Mouse (Mus musculus): ENCODE results near the gene Mrpl35.

Gene Mrpl35

DNA sequence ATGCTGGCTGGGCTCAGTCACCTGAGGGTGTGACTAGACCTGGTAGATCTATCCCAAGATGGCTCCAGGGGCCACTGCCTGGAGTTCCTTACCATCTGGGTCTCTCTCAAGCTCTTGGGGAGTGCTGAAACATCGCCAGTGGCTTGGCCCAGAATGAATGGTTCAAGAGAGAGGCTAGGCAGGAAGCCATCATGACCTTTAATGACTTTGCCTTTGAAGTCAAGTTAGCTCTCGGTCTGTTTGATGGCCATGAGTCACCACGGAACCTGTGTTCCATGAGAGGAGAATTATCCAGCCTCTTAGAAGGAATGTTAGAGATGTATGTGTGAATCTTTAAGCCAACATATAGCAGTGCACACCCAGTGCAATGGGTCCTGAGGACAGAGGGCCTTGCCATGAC, 27.4 kb downstream of the Mrpl35 start:
- no peak for DNase-seq

DNA sequence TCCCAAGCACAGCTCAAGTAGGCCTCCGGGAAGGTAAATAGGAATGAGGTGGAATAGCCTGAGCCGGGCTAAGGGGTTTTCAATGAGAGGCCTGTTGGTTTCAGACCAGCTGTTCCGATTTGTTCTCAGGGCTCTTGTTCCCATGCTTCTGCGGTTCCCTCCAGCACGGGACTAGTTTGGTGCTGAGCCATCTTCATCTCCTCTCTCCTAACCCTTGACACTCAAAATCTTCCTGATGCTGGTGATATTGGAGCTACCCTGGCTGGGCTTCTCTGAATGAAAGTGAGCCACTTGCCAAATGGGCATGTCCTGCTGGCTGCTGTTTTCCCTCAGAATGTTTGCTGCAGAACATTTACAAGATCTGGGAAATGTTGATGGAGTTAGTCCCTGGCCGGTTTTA, 35.0 kb downstream of the Mrpl35 start:
- DNase-seq: no peak

DNA sequence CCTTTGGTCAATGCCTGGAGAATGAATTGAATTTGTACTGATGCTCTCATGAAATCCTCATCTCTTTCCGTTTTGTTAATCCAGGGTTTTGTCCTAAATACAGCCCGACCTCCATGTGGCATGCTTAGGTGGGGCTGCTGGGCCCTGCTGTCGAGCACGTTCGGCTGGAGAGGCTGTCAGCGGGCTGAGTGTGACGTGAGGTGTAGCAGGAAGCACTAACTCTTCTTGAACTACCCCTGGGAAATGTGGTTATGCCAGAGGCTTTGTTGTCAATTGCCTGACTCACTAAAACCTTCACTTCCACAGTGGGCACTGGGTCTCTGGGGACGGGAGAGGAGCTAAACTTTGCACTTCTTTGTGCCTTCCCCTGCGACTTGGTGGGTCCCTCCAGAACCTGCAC, 38.4 kb downstream of the Mrpl35 start:
- DNase-seq: no peak

DNA sequence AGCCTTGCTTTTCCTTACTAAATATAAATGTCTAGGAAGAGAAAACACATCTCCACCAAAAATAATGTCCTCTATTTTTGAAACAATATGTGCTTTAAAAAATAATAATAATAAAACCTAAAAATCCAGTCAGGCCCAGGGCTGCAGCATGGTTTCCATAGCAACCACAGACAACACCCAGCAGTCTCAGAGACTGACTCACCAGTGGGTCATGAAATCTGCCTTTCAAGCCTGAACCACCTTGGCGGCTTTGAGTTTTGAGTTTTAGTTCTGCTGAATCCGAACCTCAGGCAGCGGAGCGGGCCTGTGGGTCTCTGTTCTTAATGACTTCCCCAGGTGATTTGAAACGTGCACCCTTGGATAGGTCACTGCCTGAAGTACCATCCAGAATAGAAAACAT, 43.6 kb downstream of the Mrpl35 start:
- DNase-seq: no peak

DNA sequence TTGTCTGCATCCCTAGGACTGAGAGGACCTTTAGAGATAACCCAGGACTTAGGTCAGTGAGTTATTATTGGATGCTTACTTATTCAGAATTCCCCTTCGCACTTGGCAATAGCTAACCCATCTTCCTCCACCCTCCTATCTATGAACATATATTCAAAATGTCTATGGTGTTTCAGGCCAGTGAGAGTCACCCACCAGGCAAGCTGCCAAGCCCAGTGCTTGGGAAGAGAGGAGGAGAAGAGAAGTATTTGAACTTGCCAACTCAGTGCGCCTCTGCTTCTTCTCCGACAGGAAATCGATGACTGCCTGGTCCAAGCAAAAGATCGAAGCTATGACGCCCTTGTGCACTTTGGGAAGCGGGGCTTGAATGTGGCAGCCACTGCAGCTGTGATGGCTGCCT, 46.3 kb downstream of the Mrpl35 start:
- no peak for DNase-seq

DNA sequence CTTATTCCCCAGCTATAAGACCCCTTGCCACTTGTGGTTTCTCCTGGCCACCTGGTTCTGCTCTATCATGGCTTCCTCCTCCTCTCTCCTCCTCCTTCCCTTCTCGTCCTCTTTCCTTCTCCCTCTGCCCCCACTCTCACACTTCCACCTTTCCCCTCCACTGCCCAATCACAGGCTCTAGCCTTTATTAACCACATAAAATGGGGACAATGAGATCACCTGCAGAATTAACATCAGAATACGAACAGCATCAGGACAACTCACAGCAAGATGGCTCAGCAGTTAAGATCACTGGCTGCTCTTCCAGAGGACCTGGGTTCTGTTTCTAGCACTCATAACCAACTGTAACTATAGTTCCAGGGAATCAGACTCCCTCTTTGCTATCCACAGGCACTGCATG, 46.9 kb downstream of the Mrpl35 start:
- DNase-seq: no peak

DNA sequence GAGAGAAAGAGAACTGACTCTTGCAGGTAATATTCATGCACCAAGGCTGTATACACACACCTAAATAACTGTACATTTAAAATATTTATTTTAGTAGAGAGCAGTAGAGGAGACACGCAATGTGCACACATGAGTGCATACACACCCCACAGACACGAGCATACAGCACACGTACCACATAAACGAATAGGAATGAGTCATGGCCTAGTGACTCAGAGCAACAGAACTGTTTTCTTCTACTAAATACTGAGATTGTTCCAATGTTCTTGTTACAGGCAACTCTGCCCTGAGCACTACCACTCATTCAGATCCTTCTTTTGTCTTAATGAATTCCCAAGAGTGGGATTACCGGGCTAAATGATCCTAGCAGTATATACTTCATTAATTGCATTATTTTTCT, 48.8 kb downstream of the Mrpl35 start:
- DNase-seq: no peak

DNA sequence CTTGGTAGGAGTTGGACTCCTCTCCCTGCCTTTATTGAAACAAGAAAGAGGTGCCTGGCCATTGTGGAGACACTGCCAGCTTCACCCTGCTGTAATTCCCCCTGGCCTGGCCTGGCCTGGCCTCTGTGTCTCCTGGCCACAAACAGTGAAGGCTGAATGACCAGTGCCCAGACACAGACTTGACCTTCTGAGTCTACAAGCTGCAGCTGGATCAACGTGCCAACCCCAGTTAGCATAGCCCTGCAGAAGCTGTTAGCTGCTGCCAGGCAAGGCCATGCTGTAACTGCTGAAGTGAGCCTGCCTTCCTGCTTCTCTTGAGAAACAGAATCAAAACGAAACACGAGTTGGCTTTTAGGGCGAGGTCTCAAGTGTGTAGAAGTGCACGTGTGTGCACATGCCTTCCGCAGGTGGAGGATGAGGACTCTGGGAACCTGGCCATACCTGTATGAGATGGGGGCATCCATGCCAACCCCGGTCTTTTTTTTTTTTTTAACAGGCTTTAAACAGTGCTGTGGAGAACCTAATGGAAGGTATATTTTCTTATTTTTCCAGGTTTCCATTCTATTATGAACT, 54.0 kb downstream of the Mrpl35 start:
- DNase-seq: no peak

DNA sequence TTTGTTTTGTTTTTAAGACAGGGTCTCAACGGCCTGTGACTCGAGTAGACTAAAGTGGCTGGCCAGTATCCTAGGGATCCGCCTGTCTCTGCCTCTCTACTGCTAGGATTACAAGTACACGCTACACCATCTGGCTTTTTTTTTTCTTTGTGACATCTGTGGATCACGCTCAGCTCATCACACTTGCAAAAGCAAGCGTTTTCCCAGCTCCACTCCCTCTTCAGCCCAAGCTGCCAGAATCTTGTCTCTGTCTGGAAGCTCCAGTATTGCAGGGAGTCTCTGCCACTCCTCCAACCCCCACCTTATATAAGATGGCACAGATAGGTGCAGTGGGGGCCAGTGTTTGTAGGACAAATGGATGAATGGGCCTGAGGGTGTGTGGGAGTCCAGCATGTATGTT, 54.6 kb downstream of the Mrpl35 start:
- DNase-seq: no peak

DNA sequence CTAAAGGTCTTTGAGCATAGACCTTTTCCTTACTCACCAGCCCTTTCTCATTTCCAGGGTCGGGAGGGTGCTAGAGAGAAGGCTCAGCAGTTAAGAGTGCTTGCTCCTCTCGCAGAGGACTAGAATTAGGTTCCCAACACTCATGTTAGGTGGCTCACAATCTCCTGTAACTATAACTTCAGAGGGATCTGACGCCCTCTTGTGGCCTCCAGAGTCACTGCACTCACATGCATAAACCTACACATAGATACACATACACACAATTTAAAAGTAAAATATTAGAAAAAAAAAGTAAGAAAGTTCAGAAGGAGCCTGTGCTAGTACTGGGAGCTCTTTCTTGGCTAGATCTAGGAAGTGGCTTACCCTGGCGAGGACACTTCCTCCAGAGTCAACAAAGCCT, 55.5 kb downstream of the Mrpl35 start:
- DNase-seq: no peak

DNA sequence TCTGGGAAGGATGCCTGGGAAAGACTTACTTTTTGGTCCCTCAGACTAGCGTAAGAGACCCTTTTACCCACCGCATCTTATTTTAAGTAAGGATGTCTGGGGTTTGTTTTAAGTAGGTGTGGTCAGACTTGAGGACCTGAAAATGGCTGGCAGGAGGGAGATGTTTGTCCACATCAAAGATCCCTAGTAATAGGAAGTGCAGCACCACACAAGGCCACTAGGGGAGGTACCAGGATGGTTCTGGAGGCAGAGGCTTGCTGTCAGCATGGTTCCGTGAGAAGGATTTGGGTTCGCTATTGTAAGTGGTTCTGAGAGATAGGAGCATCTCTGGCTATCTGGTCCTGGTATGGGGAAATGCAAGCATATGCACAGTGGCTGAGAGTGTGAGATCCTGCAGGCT, 55.9 kb downstream of the Mrpl35 start:
- no peak for DNase-seq

DNA sequence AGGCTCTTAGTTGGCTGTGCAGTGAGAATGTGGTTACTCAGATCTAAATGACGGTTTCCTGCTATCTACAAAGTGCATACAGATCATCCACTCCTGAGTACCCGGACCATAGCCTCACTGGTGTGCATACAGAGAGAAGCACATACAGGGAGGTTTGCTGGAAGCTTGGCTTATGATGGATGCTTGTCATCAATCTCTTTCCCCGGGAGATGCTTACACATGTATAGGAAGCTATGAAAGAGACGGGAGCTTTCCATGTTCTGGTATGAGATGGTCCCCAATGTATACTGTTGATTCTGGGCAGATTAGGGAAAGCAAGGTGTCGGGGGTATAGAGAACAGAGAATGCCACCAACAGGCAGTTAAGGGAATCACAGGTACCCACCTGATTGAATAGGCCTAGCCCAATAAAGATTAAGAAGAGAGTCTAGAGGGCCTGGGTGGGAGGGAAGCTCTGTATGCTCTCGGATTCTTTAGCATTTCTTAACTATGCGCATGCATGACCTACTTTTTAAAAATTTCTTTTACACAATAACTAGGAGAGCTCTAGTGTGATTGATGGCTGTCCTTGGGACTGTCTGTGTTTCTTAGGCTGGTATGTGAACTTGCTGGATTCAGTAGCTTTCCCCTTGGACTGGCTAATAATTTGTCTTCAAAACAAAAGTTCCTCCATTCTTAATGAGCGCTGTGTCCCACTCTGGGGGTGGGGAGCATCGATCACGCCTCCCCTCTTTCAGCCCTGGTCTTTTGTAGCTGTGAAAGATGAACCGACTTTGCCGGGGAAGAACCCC, 56.7 kb downstream of the Mrpl35 start:
- no peak for DNase-seq

DNA sequence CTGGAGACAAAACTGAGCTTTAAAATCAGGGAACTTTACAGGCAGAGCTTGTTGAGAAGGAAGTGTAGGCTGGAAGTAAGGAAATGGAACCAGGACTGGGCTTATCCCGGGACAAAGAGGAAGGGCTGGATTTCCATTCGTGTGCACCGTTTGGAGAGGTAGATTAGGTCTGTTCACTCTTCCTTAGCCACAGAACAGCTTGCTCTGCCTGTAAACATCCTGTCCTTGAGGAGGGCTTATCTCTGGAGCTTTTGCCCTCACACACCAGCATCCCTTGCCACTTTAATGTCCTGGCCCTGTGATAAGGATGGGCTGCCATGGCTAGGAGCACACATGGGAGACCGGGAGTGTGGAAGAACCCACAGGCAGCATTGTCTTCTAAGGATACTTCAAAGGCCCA, 59.0 kb downstream of the Mrpl35 start:
- no peak for DNase-seq
